Mouse (Mus musculus) limb, embryonic 14.5 days (tissue): ENCODE results near the gene Pgm5. TPM values are rescaled to one million over a fixed set of nuclear protein-coding genes. Genes with fewer than 3 reads are reported as not detected.
"Not testable (repeated sequence)": the region's sequence is repeated elsewhere in the genome, so short reads cannot be mapped to it uniquely, and the experiment has no call there.

Source experiments
- ATAC-seq: fragments of 200-750 bp; cut with Nextera tagmentation; 2 replicates; pipeline ENCODE4 v1.8.0; 2017; ENCODE audit warnings: low read depth, moderate number of reproducible peaks, moderate TSS enrichment; ENCODE audit not compliant: low FRiP score
- DNase-seq: peaks from one replicate; pipeline ENCODE4 v3.0.0-alpha.2; 2015; ENCODE audit warnings: low spot score
- H3K27ac ChIP-seq: fragments of 300-500 bp; sonication (generic); replicated peaks from 2 replicates; pipeline ENCODE4 v1.5.1; 2014; ENCODE audit warnings: low read depth, mild to moderate bottlenecking, low read length, moderate library complexity, mixed read lengths
- H3K27me3 ChIP-seq: fragments of 300-500 bp; sonication (generic); 2 replicates; pipeline ENCODE4 v1.6.1; 2014; ENCODE audit warnings: low read length, mixed read lengths; ENCODE audit not compliant: control insufficient read depth, insufficient read depth
- H3K36me3 ChIP-seq: fragments of 300-500 bp; sonication (generic); 2 replicates; pipeline ENCODE4 v1.6.1; 2014; ENCODE audit warnings: mild to moderate bottlenecking, low read length, moderate library complexity, mixed read lengths; ENCODE audit not compliant: control insufficient read depth, insufficient read depth
- H3K4me1 ChIP-seq: fragments of 300-500 bp; sonication (generic); 2 replicates; pipeline ENCODE4 v1.6.1; 2014; ENCODE audit warnings: antibody characterized with exemption, low read length, mixed read lengths; ENCODE audit not compliant: control insufficient read depth, insufficient read depth
- H3K4me2 ChIP-seq: fragments of 300-500 bp; sonication (generic); replicated peaks from 2 replicates; pipeline ENCODE4 v1.6.1; 2014; ENCODE audit warnings: low read depth, mild to moderate bottlenecking, low read length, moderate library complexity; ENCODE audit not compliant: severe bottlenecking
- H3K4me3 ChIP-seq: fragments of 300-500 bp; sonication (generic); replicated peaks from 2 replicates; pipeline ENCODE4 v1.5.1; 2014; ENCODE audit warnings: low read length
- H3K9ac ChIP-seq: fragments of 300-500 bp; sonication (generic); 2 replicates; pipeline ENCODE4 v1.6.1; 2014; ENCODE audit warnings: mild to moderate bottlenecking, low read depth, low read length, moderate library complexity; ENCODE audit not compliant: severe bottlenecking
- H3K9me3 ChIP-seq: fragments of 300-500 bp; sonication (generic); 2 replicates; pipeline ENCODE4 v1.6.1; 2016; ENCODE audit warnings: low read length; ENCODE audit not compliant: control insufficient read depth
- POLR2A ChIP-seq: fragments of 200-500 bp; IDR thresholded peaks from 2 replicates; pipeline ENCODE4 v1.8.0; 2012; ENCODE audit warnings: inconsistent platforms, mild to moderate bottlenecking, moderate library complexity, borderline replicate concordance; ENCODE audit not compliant: insufficient read depth, insufficient read length; ENCODE audit errors: extremely low read depth
- WGBS: fragments of 180-500 bp; shearing (Covaris S2); extraction: QIAGEN DNeasy Blood & Tissue Kit; methylation state at CpG from one replicate; pipeline ENCODE4 v1.1.7; 2014; 5-methylcytosine and 5-hydroxymethylcytosine counted together
- polyA plus RNA-seq, 2 experiments: library from polyadenylated mRNA; depleted of rRNA in 1 of 2; stranded (reverse) in 1 of 2; unstranded in 1 of 2; fragments of >200 nt; fragmentation: Nextera tagmentation in 1 of 2; extraction: Ambion mirVana in 1 of 2; gene quantifications; 2 replicates each; pipeline versions ENCODE4 v1.2.1 to v1.2.3; 2012 to 2014

The Pgm5 gene
- polyA plus RNA-seq, 2 experiments = 2.6 to 18.2 TPM

DNA sequence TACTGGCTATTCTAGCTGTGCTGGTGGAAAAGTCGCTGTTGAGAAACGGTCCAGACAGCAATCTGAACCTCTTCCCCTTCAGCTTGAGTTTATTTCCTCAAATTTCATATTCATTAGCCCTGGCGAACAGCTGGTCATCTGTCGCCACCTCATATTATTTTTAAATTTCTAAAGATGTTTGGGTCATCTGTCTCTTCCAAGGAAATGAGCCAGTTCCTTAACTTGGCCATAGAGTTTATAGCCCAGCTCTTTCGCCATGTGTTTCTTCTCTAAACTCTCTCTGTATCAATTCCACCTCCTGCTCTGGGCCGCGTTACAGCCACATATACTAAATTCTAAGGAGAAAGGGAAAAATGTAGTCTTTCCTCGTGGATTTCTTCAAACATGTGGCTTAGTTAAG is 158.0 kb downstream of the Pgm5 start:
- TF ChIP-seq POLR2A = no peak
- H3K4me1 ChIP-seq = peaks cover 12% of the 10 kb centered on the region; the same call in 1 of the 2 replicates
- no peak overlapping the region for H3K9ac ChIP-seq
- no peak overlapping the region for H3K27ac ChIP-seq
- H3K4me3 ChIP-seq = no peak overlapping the region
- ATAC-seq = no peak
- no peaks in the 10 kb centered on the region for H3K9me3 ChIP-seq
- DNase-seq = no peak
- no peak overlapping the region for H3K4me2 ChIP-seq
- H3K36me3 ChIP-seq = no peaks in the 10 kb centered on the region
- H3K27me3 ChIP-seq = no peaks in the 10 kb centered on the region
- 39% methylated on average over 8 of the region's 8 CpGs for WGBS

DNA sequence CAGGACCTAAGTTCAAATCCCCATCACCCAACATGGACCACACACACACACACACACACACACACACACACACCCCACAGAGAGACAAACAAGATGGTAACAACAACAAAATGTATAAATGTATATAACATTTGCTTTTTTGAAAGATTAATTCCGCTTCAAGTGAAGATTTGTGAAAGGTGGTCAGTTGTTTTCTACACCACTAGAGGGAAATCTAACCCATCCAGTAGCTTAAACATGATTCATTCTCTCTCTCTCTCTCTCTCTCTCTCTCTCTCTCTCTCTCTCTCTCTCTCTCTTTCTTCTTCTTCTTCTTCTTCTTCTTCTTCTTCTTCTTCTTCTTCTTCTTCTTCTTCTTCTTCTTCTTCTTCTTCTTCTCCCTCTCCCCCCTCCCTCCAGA is 158.5 kb downstream of the Pgm5 start:
- H3K4me1 ChIP-seq = peaks cover 12% of the 10 kb centered on the region; the same call in 1 of the 2 replicates
- H3K9me3 ChIP-seq, H3K4me3 ChIP-seq, H3K27me3 ChIP-seq, DNase-seq, H3K27ac ChIP-seq, ATAC-seq, H3K9ac ChIP-seq, H3K4me2 ChIP-seq, H3K36me3 ChIP-seq: not testable (repeated sequence)
- 65% methylated on average over 1 of the region's 1 CpGs for WGBS

DNA sequence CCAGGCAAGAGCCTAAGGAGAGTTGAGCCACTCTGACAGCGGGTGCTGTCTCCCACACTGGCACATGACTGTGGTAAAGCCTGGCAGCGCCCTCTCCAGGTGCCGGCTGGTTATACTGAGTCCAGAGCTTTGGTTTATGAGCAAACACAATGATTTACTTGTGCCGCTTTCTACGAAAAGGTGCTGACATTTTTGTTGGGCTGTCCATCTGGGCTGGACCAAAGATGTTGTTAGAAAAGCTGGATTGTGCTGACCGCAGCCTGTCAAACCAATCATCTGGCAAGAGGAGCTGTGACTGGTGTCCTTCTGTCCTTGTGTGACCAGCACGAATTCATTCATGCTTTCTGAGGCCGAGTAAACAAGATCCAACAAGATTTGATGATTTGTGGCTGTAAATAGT is 159.9 kb downstream of the Pgm5 start:
- H3K27ac ChIP-seq = no peak overlapping the region
- H3K9ac ChIP-seq = no peak overlapping the region
- ATAC-seq = no peak
- no peak for DNase-seq
- H3K27me3 ChIP-seq = no peaks in the 10 kb centered on the region
- H3K36me3 ChIP-seq = no peaks in the 10 kb centered on the region
- no peaks in the 10 kb centered on the region for H3K9me3 ChIP-seq
- H3K4me3 ChIP-seq = no peak overlapping the region
- TF ChIP-seq POLR2A = no peak
- H3K4me2 ChIP-seq = no peak overlapping the region
- peaks cover 7% of the 10 kb centered on the region; the same call in 1 of the 2 replicates for H3K4me1 ChIP-seq
- 49% methylated on average over 8 of the region's 8 CpGs for WGBS

DNA sequence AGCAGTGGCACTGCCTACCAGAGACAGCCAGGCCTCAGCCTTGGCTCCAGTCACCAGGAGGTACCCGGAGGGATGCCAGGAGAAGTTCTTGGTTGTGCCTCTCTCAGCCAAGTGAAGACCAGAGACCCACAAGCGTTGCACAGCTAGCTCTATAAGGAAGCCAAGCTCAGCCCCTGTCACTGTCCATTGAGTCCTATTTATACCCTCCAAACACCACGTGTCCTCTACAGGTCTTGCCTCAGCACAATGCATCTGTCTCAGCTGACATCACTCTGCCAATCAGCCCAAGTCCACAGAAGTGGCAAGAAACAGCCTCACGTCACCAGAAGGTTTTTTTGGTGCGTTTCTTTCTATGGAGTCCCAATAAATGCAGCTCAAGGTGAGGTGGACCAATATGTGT is 161.0 kb downstream of the Pgm5 start:
- 90% methylated on average over 5 of the region's 5 CpGs for WGBS
- H3K36me3 ChIP-seq = no peaks in the 10 kb centered on the region
- H3K9me3 ChIP-seq = no peaks in the 10 kb centered on the region
- H3K27ac ChIP-seq = no peak overlapping the region
- ATAC-seq = no peak
- no peak for TF ChIP-seq POLR2A
- no peak overlapping the region for H3K4me3 ChIP-seq
- H3K9ac ChIP-seq = no peak overlapping the region
- H3K27me3 ChIP-seq = no peaks in the 10 kb centered on the region
- no peak overlapping the region for H3K4me2 ChIP-seq
- H3K4me1 ChIP-seq = no peaks in the 10 kb centered on the region
- no peak for DNase-seq

DNA sequence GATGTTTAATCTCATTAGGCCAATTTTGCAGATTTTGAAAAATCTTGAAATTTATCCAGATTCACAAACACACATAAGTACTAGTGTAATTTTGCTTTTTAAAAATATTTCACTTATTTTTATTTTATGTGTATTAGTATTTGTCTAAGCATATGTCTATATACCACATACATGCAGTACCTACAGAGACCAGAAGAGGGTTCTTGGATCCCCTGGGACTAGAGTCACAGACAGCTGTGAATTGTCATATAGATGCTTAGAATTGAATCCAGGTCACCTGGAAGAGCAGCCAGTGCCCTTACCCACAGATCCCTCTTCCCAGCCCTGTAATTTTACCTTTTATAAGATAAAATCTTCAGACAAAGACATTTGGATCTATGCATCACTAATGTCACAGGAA is 161.7 kb downstream of the Pgm5 start:
- H3K9ac ChIP-seq = no peak overlapping the region
- no peaks in the 10 kb centered on the region for H3K9me3 ChIP-seq
- H3K4me3 ChIP-seq = no peak overlapping the region
- H3K36me3 ChIP-seq = no peaks in the 10 kb centered on the region
- H3K27ac ChIP-seq = no peak overlapping the region
- TF ChIP-seq POLR2A = no peak
- DNase-seq (no peak), ATAC-seq (no peak)
- 0 out of 2 replicates have a peak, but pooled peaks cover 4% of the 10 kb centered on the region for H3K4me1 ChIP-seq
- no peak overlapping the region for H3K4me2 ChIP-seq
- no peaks in the 10 kb centered on the region for H3K27me3 ChIP-seq

DNA sequence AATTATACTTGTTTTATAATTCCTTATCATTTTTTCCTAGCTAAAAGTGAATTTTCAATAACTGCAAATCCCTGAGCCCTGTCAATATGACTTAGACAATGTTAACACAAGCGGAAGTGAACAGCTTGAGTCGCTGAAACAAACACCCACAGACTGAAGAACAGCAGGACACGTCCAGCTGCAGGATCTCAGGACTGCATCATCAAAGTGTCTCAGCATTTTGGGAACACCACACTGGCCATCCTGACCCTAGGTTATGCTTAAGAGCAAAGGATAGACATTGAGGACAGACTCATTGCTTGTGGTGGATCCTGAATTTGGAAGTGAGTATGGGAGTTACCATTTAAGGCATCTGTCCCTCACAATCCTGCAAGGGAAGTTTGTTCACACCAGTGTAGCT is 162.5 kb downstream of the Pgm5 start:
- no peaks in the 10 kb centered on the region for H3K9me3 ChIP-seq
- DNase-seq = no peak
- H3K4me1 ChIP-seq = 0 out of 2 replicates have a peak, but pooled peaks cover 4% of the 10 kb centered on the region
- H3K4me2 ChIP-seq = no peak overlapping the region
- H3K36me3 ChIP-seq = no peaks in the 10 kb centered on the region
- TF ChIP-seq POLR2A = no peak
- no peak overlapping the region for H3K27ac ChIP-seq
- no peak overlapping the region for H3K9ac ChIP-seq
- no peak for ATAC-seq
- WGBS = 79% methylated on average over 3 of the region's 3 CpGs
- H3K4me3 ChIP-seq = no peak overlapping the region
- H3K27me3 ChIP-seq = no peaks in the 10 kb centered on the region
